Mouse (Mus musculus) adrenal gland, postnatal 36 days (tissue): ENCODE data around the gene Ric8b. TPM values are rescaled to one million over a fixed set of nuclear protein-coding genes. Genes with fewer than 3 reads are reported as not detected.

Source experiments
- DNase-seq, 2 experiments: peaks; one replicate each; pipeline ENCODE4 v3.0.0; 2021; ENCODE audit warnings: mixed read lengths in 1 of 2
- total RNA-seq, 2 experiments: library from RNA; stranded (reverse); gene quantifications; 2 replicates each; pipeline ENCODE4 v1.2.3; 2021

The Ric8b gene
- total RNA-seq, 2 experiments from 2014 or later, result 29.2 to 38.7 TPM

GRCm38 (mm10) chr10:85054876-85055275 is 137.5 kb downstream of the Ric8b start:
- no peak for DNase-seq

Other genes starting within 250 kb of the Ric8b start
- gene Rfx4, start 161.6 kb upstream of the Ric8b start, total RNA-seq, result not detected
- under 1 TPM; 0.20 to 0.43 TPM for gene Fhl4, start 184.9 kb downstream of the Ric8b start, total RNA-seq
- 10 to 100 TPM; 18.6 to 24.4 TPM for gene Tmem263, start 185.0 kb downstream of the Ric8b start, total RNA-seq
- gene Mterf2, start 210.4 kb downstream of the Ric8b start, total RNA-seq, result 1 to 10 TPM; 2.8 to 4.3 TPM